27 mouse cellular contexts compared by ENCODE assay signal in the genomic region with DNA sequence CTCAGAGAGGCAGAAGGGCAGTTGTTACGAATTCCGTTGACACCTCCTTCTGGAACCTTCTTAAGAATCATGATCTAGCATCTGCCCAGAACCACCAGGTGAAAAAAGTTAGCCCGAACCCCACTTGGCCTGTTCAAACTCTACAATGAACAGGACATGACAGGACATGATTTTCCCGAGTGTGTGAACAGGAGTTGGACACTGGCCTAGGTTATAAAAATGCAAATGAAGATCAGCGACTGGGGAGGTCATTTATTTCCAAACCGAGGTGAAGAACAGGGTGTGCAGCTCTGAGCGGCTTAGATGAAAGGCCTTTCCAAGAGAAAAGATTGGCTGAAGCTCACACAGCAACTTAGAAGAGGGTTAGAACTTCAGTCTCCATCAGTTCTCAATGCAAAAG. TPM values are rescaled to one million over a fixed set of nuclear protein-coding genes. Genes with fewer than 3 reads are reported as not detected.
DNase-seq lines count a peak whose midpoint lies in the region; ATAC-seq and TF ChIP-seq lines count a peak whose summit lies in the region.
"Had no signal": no experiment of that assay in that cellular context is flagged by ENCODE, and none has a peak within 500 bp of the region (broad histone marks: within the 10 kb centered on the region; RNA-seq: fewer than 3 reads in every experiment).

No protein-coding gene starts in this region.

- H3K9ac ChIP-seq in kidney, embryonic 16.5 days (replicated peaks; ENCODE audit: low read length) = no peak overlapping the region
- H3K9ac ChIP-seq: forebrain, postnatal 0 days; heart, embryonic 12.5 days; heart, embryonic 15.5 days; hindbrain, embryonic 13.5 days had no signal

- H3K9me3 ChIP-seq in kidney, embryonic 16.5 days (ENCODE audit: low read length) = no peaks in the 10 kb centered on the region
- H3K9me3 ChIP-seq: G1E; heart, embryonic 12.5 days; heart, embryonic 15.5 days; hindbrain, embryonic 10.5 days; hindbrain, embryonic 13.5 days had no signal

- H3K4me2 ChIP-seq in kidney, embryonic 16.5 days (replicated peaks; ENCODE audit: low read depth, low read length) = no peak overlapping the region
- H3K4me2 ChIP-seq: heart, embryonic 12.5 days; heart, embryonic 15.5 days; hindbrain, embryonic 13.5 days had no signal

- no peak for TF ChIP-seq POLR2A in cerebellum, adult 2 months (IDR thresholded peaks at IDR 0.05; ENCODE audit: borderline replicate concordance, insufficient read depth, low read length)

- no peaks in the 10 kb centered on the region for H3K4me1 ChIP-seq in kidney, embryonic 16.5 days (ENCODE audit: insufficient read depth, low read length)
- H3K4me1 ChIP-seq in cerebellum, adult 2 months (ENCODE audit: control insufficient read depth, insufficient read depth, low read length) = no peaks in the 10 kb centered on the region
- H3K4me1 ChIP-seq: hindbrain, embryonic 10.5 days had no signal

- no peak for TF ChIP-seq CTCF in cerebellum, adult 2 months (IDR thresholded peaks at IDR 0.05; ENCODE audit: borderline replicate concordance, insufficient read depth, low read depth, low read length)

- WGBS in kidney, embryonic 16.5 days = 60% methylated on average over 7 of the region's 7 CpGs
- WGBS in cerebellum, adult 2 months = 46% methylated on average over 7 of the region's 7 CpGs

- DNase-seq in kidney, adult 18-20 months = peak; percentile 57
- DNase-seq in kidney, postnatal 4 days = no peak
- DNase-seq in kidney, postnatal 14 days = peak; percentile 49
- DNase-seq in gonadal fat pad, adult 2 months (ENCODE audit: low read depth) = peak; percentile 94
- DNase-seq in kidney, postnatal 36 days = peak; percentile 39 to 73
- no peak for DNase-seq in cerebellum, adult 2 months
- DNase-seq: adrenal gland, postnatal 10 days; adrenal gland, postnatal 36 days; cerebellum, adult 18-20 months; cerebellum, postnatal 10 days; cerebellum, postnatal 36 days; forebrain, postnatal 0 days; gastrocnemius, adult 2 months; gastrocnemius, postnatal 14 days; heart, adult 18-20 months; heart, postnatal 10 days; heart, postnatal 36 days had no signal

- no peak overlapping the region for H3K27ac ChIP-seq in kidney, embryonic 16.5 days (ENCODE audit: low read length)
- no peak overlapping the region for H3K27ac ChIP-seq in cerebellum, adult 2 months (ENCODE audit: insufficient read depth, low read length)
- H3K27ac ChIP-seq: gastrocnemius, adult 2 months; heart, embryonic 15.5 days; hindbrain, embryonic 10.5 days; hindbrain, embryonic 13.5 days had no signal

- no peaks in the 10 kb centered on the region for H3K27me3 ChIP-seq in kidney, embryonic 16.5 days (ENCODE audit: insufficient read depth, low read length)
- no peaks in the 10 kb centered on the region for H3K27me3 ChIP-seq in cerebellum, adult 2 months (ENCODE audit: control insufficient read depth, insufficient read depth, low read length)
- H3K27me3 ChIP-seq: CH12.LX; heart, embryonic 12.5 days; heart, embryonic 15.5 days; hindbrain, embryonic 13.5 days; Patski had no signal

- H3K36me3 ChIP-seq in kidney, embryonic 16.5 days (ENCODE audit: insufficient read depth, low read length) = no peaks in the 10 kb centered on the region
- H3K36me3 ChIP-seq: G1E; heart, embryonic 12.5 days; heart, embryonic 15.5 days; hindbrain, embryonic 10.5 days; hindbrain, embryonic 13.5 days had no signal

- ATAC-seq in kidney, embryonic 16.5 days (ENCODE audit: low FRiP score, low TSS enrichment) = no peak
- ATAC-seq: forebrain, embryonic 14.5 days; forebrain, postnatal 0 days; hindbrain, embryonic 16.5 days; Patski had no signal

- H3K4me3 ChIP-seq in kidney, embryonic 16.5 days (ENCODE audit: low read length) = no peak overlapping the region
- no peak overlapping the region for H3K4me3 ChIP-seq in cerebellum, adult 2 months (replicated peaks; ENCODE audit: insufficient read depth, low read depth, low read length)
- H3K4me3 ChIP-seq: gastrocnemius, adult 2 months; heart, embryonic 12.5 days; heart, embryonic 15.5 days; hindbrain, embryonic 10.5 days; hindbrain, embryonic 13.5 days had no signal

RNA-seq across cellular contexts. Expression of gene Usp3, which starts 47.5 kb away (rescaled TPM):
- 62.4 and 67.1 TPM in 2 replicates for polyA plus RNA-seq in kidney, embryonic 16.5 days (2015; fragmentation: Nextera tagmentation; extraction: Ambion mirVana)
- polyA plus RNA-seq in gonadal fat pad, adult 2 months (2012; rRNA removed) = 15.2 and 16.1 TPM in 2 replicates
- polyA plus RNA-seq in cerebellum, adult 2 months (2012; rRNA removed) = 89.3 and 97.0 TPM in 2 replicates

Comparison
In these comparisons a context has a peak if more than half of its experiments do, and no peak if none do; other contexts are left out.
1. DNase-seq: peak in kidney, adult 18-20 months (single experiment), kidney, postnatal 14 days (single experiment), gonadal fat pad, adult 2 months (single experiment) and kidney, postnatal 36 days (2 of 2); none in kidney, postnatal 4 days (0 of 2) and cerebellum, adult 2 months (0 of 2).